ENCODE assay signal across 11 mouse cellular contexts in the genomic region with DNA sequence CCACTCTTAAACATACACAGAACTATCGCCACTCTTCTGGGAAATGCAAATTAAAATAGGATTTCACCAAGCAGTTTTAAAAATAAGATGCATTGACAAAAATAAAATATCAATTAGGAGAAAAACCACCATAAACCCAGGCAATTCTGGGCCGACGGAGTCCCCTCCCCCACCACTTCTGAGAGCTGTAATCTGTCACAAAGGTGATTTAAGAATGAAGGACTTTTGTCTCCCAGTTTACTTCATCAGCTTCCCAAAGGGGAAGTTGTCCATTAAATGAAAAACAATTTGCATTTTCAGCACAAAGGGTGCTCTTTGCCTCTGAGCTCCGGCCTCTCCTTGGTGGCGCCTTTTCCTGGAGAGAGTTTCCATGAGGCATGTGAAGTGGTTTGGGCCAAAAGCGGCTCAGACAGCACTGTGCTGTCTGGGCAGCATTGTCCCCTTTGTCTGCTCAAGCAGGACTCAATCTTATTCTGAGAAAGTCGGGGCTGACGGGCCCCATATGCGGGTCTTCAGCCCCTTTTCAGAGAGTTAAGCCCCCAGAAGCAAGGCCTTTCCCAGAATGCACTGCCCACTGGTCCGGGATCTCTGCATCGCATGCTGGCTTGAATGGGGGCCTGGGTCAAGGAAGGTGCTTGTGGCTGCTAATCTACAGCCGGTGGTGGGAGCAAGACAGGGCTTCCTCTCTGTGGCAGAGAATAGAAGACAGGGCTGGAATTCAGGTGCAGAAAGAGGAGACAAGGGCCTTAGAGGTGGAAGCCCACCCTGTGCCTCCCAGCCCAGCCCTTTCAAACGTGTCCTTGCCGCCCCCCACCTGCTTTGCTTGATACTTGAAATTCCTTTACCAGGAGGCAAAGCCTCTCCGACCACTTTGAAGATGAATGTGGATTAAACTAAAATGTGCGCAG. TPM values are rescaled to one million over a fixed set of nuclear protein-coding genes. Genes with fewer than 3 reads are reported as not detected.
A peak's percentile ranks its signal among the peaks of the same experiment; 100 is the strongest.
DNase-seq lines count a peak whose midpoint lies in the region; ATAC-seq and TF ChIP-seq lines count a peak whose summit lies in the region.
"Had no signal": no experiment of that assay in that cellular context is flagged by ENCODE, and none has a peak within 500 bp of the region (broad histone marks: within the 10 kb centered on the region; RNA-seq: fewer than 3 reads in every experiment).

No protein-coding gene starts in this region.

- H3K36me3 ChIP-seq in forebrain, postnatal 0 days (ENCODE audit: insufficient read depth), result no peaks in the 10 kb centered on the region
- H3K36me3 ChIP-seq in neural tube, embryonic 15.5 days, result no peaks in the 10 kb centered on the region
- H3K36me3 ChIP-seq: G1E; liver, embryonic 13.5 days had no signal

- H3K4me3 ChIP-seq in forebrain, postnatal 0 days (ENCODE audit: low read depth, low read length), result no peak overlapping the region
- no peak overlapping the region for H3K4me3 ChIP-seq in neural tube, embryonic 15.5 days (replicated peaks)
- H3K4me3 ChIP-seq: liver, embryonic 13.5 days had no signal

- no peak overlapping the region for H3K27ac ChIP-seq in forebrain, postnatal 0 days (ENCODE audit: low read depth, low read length)
- no peak overlapping the region for H3K27ac ChIP-seq in neural tube, embryonic 15.5 days (replicated peaks)
- H3K27ac ChIP-seq: liver, embryonic 13.5 days had no signal

- no peak overlapping the region for H3K4me2 ChIP-seq in forebrain, postnatal 0 days (ENCODE audit: low read depth)
- H3K4me2 ChIP-seq in neural tube, embryonic 15.5 days, result no peak overlapping the region
- H3K4me2 ChIP-seq: liver, embryonic 13.5 days had no signal

- TF ChIP-seq CTCF in forebrain, postnatal 0 days (IDR thresholded peaks at IDR 0.05; ENCODE audit: low read depth), result no peak

- peak; percentile 81 for ATAC-seq in forebrain, postnatal 0 days
- peak; percentile 81 for ATAC-seq in neural tube, embryonic 15.5 days (ENCODE audit: low FRiP score)
- ATAC-seq in megakaryocyte-erythroid progenitor cell, adult 5-6 weeks (replicated peaks; ENCODE audit: low FRiP score, low TSS enrichment, poor library complexity, severe bottlenecking), result no peak

- H3K27me3 ChIP-seq in forebrain, postnatal 0 days (ENCODE audit: insufficient read depth, low read length), result no peaks in the 10 kb centered on the region
- H3K27me3 ChIP-seq in neural tube, embryonic 15.5 days (replicated peaks), result no peaks in the 10 kb centered on the region
- H3K27me3 ChIP-seq: liver, embryonic 13.5 days had no signal

- no peaks in the 10 kb centered on the region for H3K9me3 ChIP-seq in forebrain, postnatal 0 days (ENCODE audit: low read length)
- H3K9me3 ChIP-seq in neural tube, embryonic 15.5 days (replicated peaks), result no peaks in the 10 kb centered on the region
- H3K9me3 ChIP-seq: G1E; liver, embryonic 13.5 days had no signal

- peak; percentile 22 to 29 for DNase-seq in right cerebral cortex, postnatal 10 days (ENCODE audit: low spot score in 2 of 2)
- DNase-seq in right cerebral cortex, postnatal 36 days (ENCODE audit: low spot score in 2 of 2), result no peak
- peak; percentile 35 for DNase-seq in forebrain, postnatal 0 days
- DNase-seq in kidney, postnatal 36 days, result peak; percentile 57 to 63
- no peak for DNase-seq in left cerebral cortex, postnatal 14 days (ENCODE audit: low spot score in 2 of 2)
- DNase-seq in lung, adult 18-20 months, result no peak
- DNase-seq: liver, embryonic 13.5 days; thymus, adult 18-20 months had no signal

- H3K4me1 ChIP-seq in forebrain, postnatal 0 days (ENCODE audit: insufficient read depth), result 0 out of 2 replicates have a peak, but pooled peaks cover 5% of the 10 kb centered on the region
- H3K4me1 ChIP-seq in neural tube, embryonic 15.5 days, result peaks cover 15% of the 10 kb centered on the region
- H3K4me1 ChIP-seq: liver, embryonic 13.5 days had no signal

- H3K9ac ChIP-seq in forebrain, postnatal 0 days, result no peak overlapping the region; the same call in 1 of the 2 replicates
- no peak overlapping the region for H3K9ac ChIP-seq in neural tube, embryonic 15.5 days (replicated peaks)
- H3K9ac ChIP-seq: liver, embryonic 13.5 days had no signal

- 16% methylated on average over 16 of the region's 16 CpGs for WGBS in forebrain, postnatal 0 days
- WGBS in neural tube, embryonic 15.5 days, result 21% methylated on average over 16 of the region's 16 CpGs

- intact Hi-C loops in left cerebral cortex, postnatal 14 days (cut with DNase I), result no loop called here

RNA-seq across cellular contexts. Expression of a gene that starts 7.8 kb away (rescaled TPM):
- total RNA-seq in forebrain, postnatal 0 days (2014; rRNA removed), result not detected in 2 replicates
- polyA plus RNA-seq in forebrain, postnatal 0 days (2015; fragmentation: Nextera tagmentation; extraction: Ambion mirVana), result 0.18 TPM in 1 of 2 replicates, not detected in the other
- polyA plus RNA-seq in neural tube, embryonic 15.5 days (2015; fragmentation: Nextera tagmentation; extraction: Ambion mirVana), result not detected in 2 replicates
- not detected for total RNA-seq in left cerebral cortex, postnatal 14 days (2021)
- not detected in 2 replicates for total RNA-seq in megakaryocyte-erythroid progenitor cell, adult 5-6 weeks (2014; fragmentation: Nextera tagmentation)
- not detected in 2 replicates for total RNA-seq in megakaryocyte-erythroid progenitor cell, adult 5-6 weeks (2017)
- polyA plus RNA-seq: G1E; liver, embryonic 13.5 days had no signal

RNA-seq across cellular contexts. Expression of a gene that starts 47.9 kb away (rescaled TPM):
- total RNA-seq in forebrain, postnatal 0 days (2014; rRNA removed), result 1.4 and 2.6 TPM in 2 replicates
- polyA plus RNA-seq in forebrain, postnatal 0 days (2015; fragmentation: Nextera tagmentation; extraction: Ambion mirVana), result 1.0 and 1.5 TPM in 2 replicates
- polyA plus RNA-seq in neural tube, embryonic 15.5 days (2015; fragmentation: Nextera tagmentation; extraction: Ambion mirVana), result 1.6 and 2.7 TPM in 2 replicates
- 1 to 10 TPM in 1 of 2 experiments, under 1 TPM in 1; 0.90 to 1.9 TPM for total RNA-seq in left cerebral cortex, postnatal 14 days (2021)
- 1.2 and 1.6 TPM in 2 replicates for total RNA-seq in megakaryocyte-erythroid progenitor cell, adult 5-6 weeks (2014; fragmentation: Nextera tagmentation)
- 3.0 and 11.7 TPM in 2 replicates for total RNA-seq in megakaryocyte-erythroid progenitor cell, adult 5-6 weeks (2017)
- polyA plus RNA-seq: G1E had no signal

Comparison
In these comparisons a context has a peak if more than half of its experiments do, and no peak if none do; other contexts are left out.
1. DNase-seq: peak in right cerebral cortex, postnatal 10 days (2 of 2), forebrain, postnatal 0 days (single experiment) and kidney, postnatal 36 days (2 of 2); none in right cerebral cortex, postnatal 36 days (0 of 2), left cerebral cortex, postnatal 14 days (0 of 2) and lung, adult 18-20 months (0 of 2).